Comparison of ENCODE assay signal across 15 mouse cellular contexts in the genomic region with DNA sequence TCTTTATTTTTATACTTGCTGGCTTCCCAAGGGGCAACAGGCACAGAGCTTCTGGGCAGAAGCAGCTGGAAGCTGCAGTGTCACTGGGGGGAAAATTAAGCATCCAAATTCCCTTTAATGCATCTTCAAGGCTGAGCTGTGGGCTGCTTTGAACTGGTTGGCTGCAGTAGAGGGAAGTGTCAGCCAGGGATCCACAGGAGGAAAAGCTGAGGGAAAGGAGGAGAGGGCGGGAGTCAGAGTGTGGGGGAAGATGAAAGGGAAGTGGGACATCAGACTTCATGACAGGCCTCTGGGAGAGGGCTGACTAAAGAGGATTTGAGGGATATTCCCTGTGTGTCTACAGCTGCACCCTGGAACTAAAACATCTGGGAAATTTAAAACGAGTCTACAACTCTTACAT.
DNase-seq lines count a peak whose midpoint lies in the region; ATAC-seq lines count a peak whose summit lies in the region.
"Had no signal": no experiment of that assay in that cellular context is flagged by ENCODE, and none has a peak within 500 bp of the region (broad histone marks: within the 10 kb centered on the region; RNA-seq: fewer than 3 reads in every experiment).

No protein-coding gene starts in this region.

- no peak for DNase-seq in heart, adult 9 months (ENCODE audit: low spot score in 2 of 2)
- DNase-seq in kidney, postnatal 4 days = peak; percentile 40 to 45
- DNase-seq in kidney, postnatal 14 days = no peak
- DNase-seq in embryonic facial prominence, embryonic 14.5 days (ENCODE audit: low spot score) = peak; percentile 40
- no peak for DNase-seq in cerebellum, adult 11 months
- no peak for DNase-seq in testis, postnatal 14 days (ENCODE audit: low spot score)
- DNase-seq: adrenal gland, adult 8-10 months; cerebellum, adult 2 months; left cerebral cortex, postnatal 4 days had no signal

- H3K27ac ChIP-seq in heart, embryonic 11.5 days (ENCODE audit: low read depth, low read length) = 0 out of 2 replicates have a peak overlapping the region, but pooled peaks have one; percentile 50
- H3K27ac ChIP-seq in embryonic facial prominence, embryonic 14.5 days (replicated peaks; ENCODE audit: low read depth, low read length) = no peak overlapping the region
- H3K27ac ChIP-seq: hindbrain, embryonic 10.5 days; macrophage; neural tube, embryonic 13.5 days had no signal

- peaks cover 12% of the 10 kb centered on the region for H3K4me1 ChIP-seq in heart, embryonic 11.5 days (ENCODE audit: control insufficient read depth, insufficient read depth, low read length)
- no peaks in the 10 kb centered on the region for H3K4me1 ChIP-seq in embryonic facial prominence, embryonic 14.5 days (ENCODE audit: control insufficient read depth, insufficient read depth, low read length)
- H3K4me1 ChIP-seq: neural tube, embryonic 13.5 days had no signal

- no peak overlapping the region for H3K4me2 ChIP-seq in heart, embryonic 11.5 days
- no peak overlapping the region for H3K4me2 ChIP-seq in embryonic facial prominence, embryonic 14.5 days (ENCODE audit: low read depth, low read length)
- H3K4me2 ChIP-seq: neural tube, embryonic 13.5 days had no signal

- WGBS in heart, embryonic 11.5 days (ENCODE audit: insufficient replicate concordance) = 31% methylated on average over 2 of the region's 2 CpGs
- WGBS in embryonic facial prominence, embryonic 14.5 days = 23% methylated on average over 2 of the region's 2 CpGs

- H3K4me3 ChIP-seq in heart, embryonic 11.5 days (ENCODE audit: low read depth, low read length) = no peak overlapping the region
- no peak overlapping the region for H3K4me3 ChIP-seq in embryonic facial prominence, embryonic 14.5 days (ENCODE audit: low read depth, low read length)
- H3K4me3 ChIP-seq: hindbrain, embryonic 10.5 days; neural tube, embryonic 13.5 days had no signal

- H3K36me3 ChIP-seq in heart, embryonic 11.5 days (ENCODE audit: control insufficient read depth, insufficient read depth, low read length) = no peaks in the 10 kb centered on the region
- no peaks in the 10 kb centered on the region for H3K36me3 ChIP-seq in embryonic facial prominence, embryonic 14.5 days (ENCODE audit: control insufficient read depth, insufficient read depth, low read length)
- H3K36me3 ChIP-seq: hindbrain, embryonic 10.5 days; neural tube, embryonic 13.5 days had no signal

- no peak overlapping the region for H3K9ac ChIP-seq in heart, embryonic 11.5 days (ENCODE audit: low read depth, low read length)
- no peak overlapping the region for H3K9ac ChIP-seq in embryonic facial prominence, embryonic 14.5 days (ENCODE audit: low read depth, low read length)
- H3K9ac ChIP-seq: neural tube, embryonic 13.5 days had no signal

- no peaks in the 10 kb centered on the region for H3K9me3 ChIP-seq in heart, embryonic 11.5 days (replicated peaks; ENCODE audit: control insufficient read depth, low read length)
- H3K9me3 ChIP-seq in embryonic facial prominence, embryonic 14.5 days (ENCODE audit: control insufficient read depth, low read length) = 0 out of 2 replicates have a peak, but pooled peaks cover 4% of the 10 kb centered on the region
- H3K9me3 ChIP-seq: hindbrain, embryonic 10.5 days had no signal

- H3K27me3 ChIP-seq in heart, embryonic 11.5 days (ENCODE audit: control insufficient read depth, insufficient read depth, low read length) = no peaks in the 10 kb centered on the region
- no peaks in the 10 kb centered on the region for H3K27me3 ChIP-seq in embryonic facial prominence, embryonic 14.5 days (replicated peaks; ENCODE audit: control insufficient read depth, insufficient read depth, low read length)
- H3K27me3 ChIP-seq: CH12.LX; neural tube, embryonic 13.5 days had no signal

- no peak for ATAC-seq in heart, embryonic 11.5 days (replicated peaks; ENCODE audit: insufficient number of reproducible peaks, low FRiP score, low TSS enrichment)
- ATAC-seq in embryonic facial prominence, embryonic 14.5 days (ENCODE audit: low read depth) = peak; percentile 55; the same call in 1 of the 2 replicates
- peak; percentile 11; the same call in 1 of the 2 replicates for ATAC-seq in megakaryocyte, adult 5-6 weeks (ENCODE audit: poor library complexity, severe bottlenecking)

Comparison
In these comparisons a context has a peak if more than half of its experiments do, and no peak if none do; other contexts are left out.
1. DNase-seq: peak in kidney, postnatal 4 days (2 of 2) and embryonic facial prominence, embryonic 14.5 days (single experiment); none in heart, adult 9 months (0 of 2), kidney, postnatal 14 days (single experiment), cerebellum, adult 11 months (single experiment) and testis, postnatal 14 days (single experiment).